Mouse (Mus musculus) retina, embryonic 14.5 days (tissue): ENCODE measurements around the gene Olfr724.
"Not testable (repeated sequence)": the region's sequence is repeated elsewhere in the genome, so short reads cannot be mapped to it uniquely, and the experiment has no call there.

ENCODE experiments used
- DNase-seq: peaks from one replicate; pipeline ENCODE4 v3.0.0-alpha.2; 2015; ENCODE audit warnings: low spot score

Gene Olfr724

DNA sequence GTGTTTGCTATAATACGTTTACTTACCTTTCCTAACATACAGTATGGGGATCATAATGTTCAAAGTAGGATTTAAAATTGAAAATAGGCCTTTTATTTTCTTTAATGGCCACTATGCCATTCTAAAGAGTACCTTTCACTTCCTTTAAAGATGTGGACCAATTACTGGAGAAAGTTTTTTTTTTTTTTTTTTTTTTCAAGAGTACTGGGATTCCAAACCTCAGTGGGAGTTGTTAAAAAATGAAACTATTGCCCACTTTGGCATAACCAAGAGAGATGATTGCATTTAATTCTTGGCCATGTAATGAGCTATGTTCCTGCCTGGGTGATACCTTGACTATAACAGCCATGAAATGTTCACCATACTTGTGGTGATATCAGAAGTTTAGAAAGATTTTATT is at the start of gene Olfr724:
Gene Olfr724, minus strand, starts transcription at position 101 of the 400 bp plus-strand sequence.
- DNase-seq: not testable (repeated sequence)

DNA sequence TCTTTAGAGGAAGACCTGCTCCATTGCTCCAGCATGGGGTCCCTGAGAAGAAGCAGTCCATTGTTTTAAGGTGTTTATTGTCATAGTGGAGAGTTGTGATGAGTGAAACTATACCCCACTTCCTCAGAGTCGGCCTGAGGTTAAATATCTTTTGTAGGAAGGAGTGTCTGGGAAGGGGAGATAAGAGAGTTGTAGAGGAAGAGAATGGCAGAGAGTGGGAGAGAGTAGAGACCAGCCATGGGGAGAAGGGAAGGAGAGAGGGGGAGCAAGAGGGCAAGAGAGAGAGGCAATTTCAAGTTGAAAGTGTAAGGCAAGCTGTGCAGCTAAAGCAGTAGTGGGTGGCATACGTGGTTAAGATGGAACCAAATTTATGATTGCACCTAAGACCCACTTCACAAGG is 7.2 kb downstream of the Olfr724 start:
- no peak for DNase-seq

- not testable (repeated sequence) for DNase-seq
Observed at GRCm38 (mm10) chr14:49931687-49932086, 31.4 kb downstream of the Olfr724 start, which contains the start of gene Olfr723. Gene Olfr723, minus strand, starts transcription at chr14:49931787.
